Mouse (Mus musculus) liver, embryonic 16.5 days (tissue): ENCODE measurements around the gene Mecom. TPM values are rescaled to one million over a fixed set of nuclear protein-coding genes. Genes with fewer than 3 reads are reported as not detected.
A peak's percentile ranks its signal among the peaks of the same experiment; 100 is the strongest.

Experiments used
- ATAC-seq: fragments of 200-750 bp; cut with Nextera tagmentation; 2 replicates; pipeline ENCODE4 v1.8.0; 2017; ENCODE audit warnings: low read depth, mild to moderate bottlenecking, moderate number of reproducible peaks, moderate library complexity
- H3K27ac ChIP-seq: fragments of 300-500 bp; sonication (generic); 2 replicates; pipeline ENCODE4 v1.5.1; 2014; ENCODE audit warnings: mild to moderate bottlenecking, low read length
- H3K27me3 ChIP-seq: fragments of 300-500 bp; sonication (generic); 2 replicates; pipeline ENCODE4 v1.6.1; 2014; ENCODE audit warnings: low read depth, low read length, mixed read lengths; ENCODE audit not compliant: control insufficient read depth, insufficient read depth
- H3K36me3 ChIP-seq: fragments of 300-500 bp; sonication (generic); 2 replicates; pipeline ENCODE4 v1.6.1; 2014; ENCODE audit warnings: mild to moderate bottlenecking; ENCODE audit not compliant: control insufficient read depth, insufficient read depth
- H3K4me1 ChIP-seq: fragments of 300-500 bp; sonication (generic); 2 replicates; pipeline ENCODE4 v1.6.1; 2014; ENCODE audit warnings: low read depth, low read length, mixed read lengths; ENCODE audit not compliant: control insufficient read depth
- H3K4me2 ChIP-seq: fragments of 300-500 bp; sonication (generic); 2 replicates; pipeline ENCODE4 v1.6.1; 2014; ENCODE audit warnings: low read depth, low read length, mixed read lengths
- H3K4me3 ChIP-seq: fragments of 300-500 bp; sonication (generic); 2 replicates; pipeline ENCODE4 v1.5.1; 2014; ENCODE audit warnings: low read depth, mild to moderate bottlenecking, low read length
- H3K9ac ChIP-seq: fragments of 300-500 bp; sonication (generic); 2 replicates; pipeline ENCODE4 v1.6.1; 2014; ENCODE audit warnings: low read depth, low read length
- H3K9me3 ChIP-seq: fragments of 300-500 bp; sonication (generic); replicated peaks from 2 replicates; pipeline ENCODE4 v1.6.1; 2016; ENCODE audit warnings: low read length; ENCODE audit not compliant: control insufficient read depth
- WGBS: fragments of 180-500 bp; shearing (Covaris S2); extraction: QIAGEN DNeasy Blood & Tissue Kit; methylation state at CpG from one replicate; pipeline ENCODE4 v1.1.7; 2014; ENCODE audit not compliant: insufficient replicate concordance; 5-methylcytosine and 5-hydroxymethylcytosine counted together
- polyA plus RNA-seq: library from polyadenylated mRNA; unstranded; fragments of >200 nt; fragmentation: Nextera tagmentation; extraction: Ambion mirVana; gene quantifications from 2 replicates; pipeline ENCODE4 v1.2.1, GENCODE M21; 2015

Mecom gene
- polyA plus RNA-seq, 1 experiment from 2014 or later: 1.0 TPM

DNA sequence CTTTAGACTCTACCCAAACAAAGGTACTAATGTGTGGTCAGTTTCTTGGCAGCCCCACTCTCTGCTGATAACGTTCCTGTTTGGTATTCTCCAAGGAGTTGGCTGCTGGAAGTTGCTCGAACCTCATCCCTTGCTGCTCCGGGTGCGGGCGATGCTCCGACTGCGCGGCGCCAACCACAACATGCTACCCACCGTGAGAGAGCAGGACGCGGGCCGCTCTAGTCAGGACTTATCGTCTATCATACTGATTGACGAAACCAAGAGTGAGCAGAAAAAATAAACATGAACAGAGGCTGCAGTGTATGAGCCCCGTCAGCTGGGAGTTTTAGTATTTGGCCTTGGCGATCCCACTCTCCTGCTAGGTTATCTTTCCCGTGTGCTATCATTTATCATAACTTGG is 441.3 kb downstream of the Mecom start:
- Histone ChIP-seq H3K36me3 (no peaks in the 10 kb centered on the region), H3K27ac (no peak overlapping the region), H3K4me2 (no peak overlapping the region), H3K9ac (no peak overlapping the region), H3K4me1 (no peaks in the 10 kb centered on the region), H3K27me3 (no peaks in the 10 kb centered on the region), H3K4me3 (no peak overlapping the region), H3K9me3 (no peaks in the 10 kb centered on the region)
- ATAC-seq: no peak
- WGBS: 51% methylated on average over 18 of the region's 18 CpGs

DNA sequence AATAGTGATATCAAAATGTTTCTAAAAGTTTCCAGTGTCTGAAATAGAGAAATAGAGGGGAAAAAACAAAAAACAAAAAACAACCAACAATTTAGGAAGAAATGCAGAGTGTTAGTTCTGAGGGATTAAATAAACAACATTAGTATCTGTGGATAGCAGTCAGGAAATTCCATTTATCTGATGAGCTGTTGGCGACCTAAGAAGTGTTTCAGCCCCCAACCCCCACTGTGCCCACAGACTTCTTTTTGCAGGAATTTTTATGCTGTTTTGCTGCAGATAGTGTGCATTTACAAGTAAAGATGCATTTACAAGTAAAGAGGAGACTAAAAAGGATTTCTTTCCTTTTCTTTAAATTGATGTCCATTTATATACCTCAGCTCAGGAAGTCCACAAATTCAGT is 441.9 kb downstream of the Mecom start:
- no peaks in the 10 kb centered on the region for H3K9me3 ChIP-seq
- no peaks in the 10 kb centered on the region for H3K36me3 ChIP-seq
- no peak overlapping the region for H3K9ac ChIP-seq
- ATAC-seq: no peak
- H3K4me1 ChIP-seq: no peaks in the 10 kb centered on the region
- no peaks in the 10 kb centered on the region for H3K27me3 ChIP-seq
- no peak overlapping the region for H3K4me2 ChIP-seq
- 11% methylated on average over 1 of the region's 1 CpGs for WGBS
- no peak overlapping the region for H3K27ac ChIP-seq
- no peak overlapping the region for H3K4me3 ChIP-seq

DNA sequence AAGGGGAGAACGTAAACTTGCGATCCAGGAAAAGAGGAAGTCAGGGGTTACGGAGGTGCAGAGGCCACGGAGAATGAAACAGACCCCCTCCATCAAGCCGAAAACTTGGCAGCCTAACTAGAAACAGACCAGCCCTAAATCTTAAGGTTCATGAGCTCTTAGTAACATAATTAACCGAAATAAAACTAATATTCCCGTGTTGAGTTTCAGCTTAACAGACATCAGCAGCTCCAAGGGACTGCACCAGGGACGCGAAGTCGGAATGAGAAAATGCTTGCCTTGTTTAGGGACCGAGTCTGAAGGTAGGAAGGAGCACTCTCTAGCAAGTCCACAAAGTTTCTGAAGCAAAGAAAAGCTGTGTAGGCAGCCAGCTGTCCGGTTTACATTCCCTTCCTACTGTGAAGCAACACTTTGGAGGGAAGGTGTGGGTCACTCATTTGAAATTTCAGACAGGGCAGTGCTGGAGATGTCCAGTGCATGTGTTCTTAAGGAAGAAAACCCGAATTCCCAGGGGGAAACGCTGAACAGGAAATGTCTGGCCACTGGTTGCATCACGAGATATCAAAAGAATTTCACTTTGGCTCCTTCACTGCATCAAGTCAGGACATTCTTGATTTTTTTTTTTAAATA is 442.5 kb downstream of the Mecom start:
- Histone ChIP-seq H3K27me3 (no peaks in the 10 kb centered on the region), H3K9ac (no peak overlapping the region), H3K36me3 (no peaks in the 10 kb centered on the region), H3K9me3 (no peaks in the 10 kb centered on the region), H3K27ac (no peak overlapping the region), H3K4me1 (no peaks in the 10 kb centered on the region), H3K4me3 (no peak overlapping the region), H3K4me2 (0 out of 2 replicates have a peak overlapping the region, but pooled peaks have one; percentile 13)
- WGBS: 12% methylated on average over 15 of the region's 15 CpGs
- no peak for ATAC-seq

DNA sequence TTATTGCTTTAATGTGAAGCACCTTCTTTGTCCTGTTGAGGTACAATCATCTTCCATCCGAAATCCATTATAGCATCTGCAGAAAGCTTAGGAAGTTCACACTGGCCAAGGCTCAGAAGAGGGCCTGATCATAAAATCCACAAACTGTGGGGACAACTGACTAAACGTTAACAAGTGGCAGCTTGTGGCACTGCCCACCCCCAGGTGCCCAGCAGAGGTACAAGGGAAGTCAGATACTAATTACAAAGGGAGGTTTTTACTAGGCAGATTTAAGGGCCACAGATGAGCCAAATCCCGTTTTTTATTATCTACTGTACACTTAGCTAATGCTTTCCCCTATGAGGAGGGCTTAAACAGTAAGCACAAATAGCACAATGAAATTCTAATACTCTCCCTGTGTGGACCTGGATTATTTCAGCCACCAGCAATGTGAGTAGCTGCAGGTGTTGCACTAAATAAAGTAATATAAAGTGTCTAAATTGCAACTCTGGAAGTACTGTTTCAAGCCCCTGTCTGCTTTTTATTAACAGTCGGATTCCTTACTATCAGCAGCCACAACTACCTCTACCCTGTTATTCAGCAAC is 443.2 kb downstream of the Mecom start:
- no peaks in the 10 kb centered on the region for H3K9me3 ChIP-seq
- no peak overlapping the region for H3K4me2 ChIP-seq
- H3K4me3 ChIP-seq: no peak overlapping the region
- no peak overlapping the region for H3K27ac ChIP-seq
- ATAC-seq: no peak
- 38% methylated on average over 4 of the region's 4 CpGs for WGBS
- no peak overlapping the region for H3K9ac ChIP-seq
- H3K27me3 ChIP-seq: no peaks in the 10 kb centered on the region
- H3K4me1 ChIP-seq: no peaks in the 10 kb centered on the region
- H3K36me3 ChIP-seq: no peaks in the 10 kb centered on the region

DNA sequence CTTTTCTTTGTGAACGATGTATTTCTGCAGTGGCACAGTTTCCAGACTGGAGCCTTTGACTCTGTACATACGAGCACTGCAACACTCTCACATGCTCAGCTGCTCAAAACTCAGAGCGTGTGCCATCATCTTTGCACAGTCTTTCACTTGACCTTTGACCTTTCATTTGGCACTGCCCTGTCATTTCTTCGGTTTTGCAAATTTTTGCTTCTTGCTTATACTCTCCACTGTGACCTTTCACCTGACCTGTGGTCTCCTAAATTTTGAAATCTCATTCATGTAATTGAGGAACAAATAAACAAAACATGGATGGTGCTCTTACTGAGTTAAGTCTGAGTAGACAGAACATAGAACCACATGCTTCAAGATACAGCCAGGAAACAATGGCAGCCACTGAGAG is 446.7 kb downstream of the Mecom start:
- ATAC-seq: no peak
- Histone ChIP-seq H3K27ac (no peak overlapping the region), H3K27me3 (no peaks in the 10 kb centered on the region), H3K9me3 (no peaks in the 10 kb centered on the region), H3K9ac (no peak overlapping the region), H3K36me3 (no peaks in the 10 kb centered on the region), H3K4me3 (no peak overlapping the region), H3K4me1 (no peaks in the 10 kb centered on the region), H3K4me2 (no peak overlapping the region)
- WGBS: 65% methylated on average over 4 of the region's 4 CpGs

DNA sequence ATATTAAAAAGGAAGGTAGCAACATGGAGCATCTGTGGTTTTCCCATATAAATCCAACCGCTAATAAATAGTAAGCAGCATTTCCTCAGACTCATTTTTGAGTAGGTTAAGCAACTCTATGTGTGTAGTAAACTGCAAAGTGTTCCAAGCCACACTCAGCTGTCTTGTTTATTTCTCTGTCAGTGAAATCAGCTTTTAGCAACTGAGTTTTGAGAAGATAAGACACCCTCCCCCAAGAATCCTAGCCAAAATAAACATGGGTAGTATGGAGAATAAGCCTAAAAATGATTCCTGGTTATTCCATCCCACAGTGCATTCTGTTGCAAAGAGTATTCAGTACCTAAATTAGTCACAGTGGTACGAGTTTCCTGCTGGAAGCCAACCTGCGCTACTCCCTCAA is 450.1 kb downstream of the Mecom start:
- no peak for ATAC-seq
- Histone ChIP-seq H3K9ac (no peak overlapping the region), H3K4me1 (no peaks in the 10 kb centered on the region), H3K4me3 (no peak overlapping the region), H3K36me3 (no peaks in the 10 kb centered on the region), H3K27me3 (no peaks in the 10 kb centered on the region), H3K27ac (no peak overlapping the region), H3K9me3 (no peaks in the 10 kb centered on the region), H3K4me2 (no peak overlapping the region)
- 54% methylated on average over 3 of the region's 3 CpGs for WGBS

DNA sequence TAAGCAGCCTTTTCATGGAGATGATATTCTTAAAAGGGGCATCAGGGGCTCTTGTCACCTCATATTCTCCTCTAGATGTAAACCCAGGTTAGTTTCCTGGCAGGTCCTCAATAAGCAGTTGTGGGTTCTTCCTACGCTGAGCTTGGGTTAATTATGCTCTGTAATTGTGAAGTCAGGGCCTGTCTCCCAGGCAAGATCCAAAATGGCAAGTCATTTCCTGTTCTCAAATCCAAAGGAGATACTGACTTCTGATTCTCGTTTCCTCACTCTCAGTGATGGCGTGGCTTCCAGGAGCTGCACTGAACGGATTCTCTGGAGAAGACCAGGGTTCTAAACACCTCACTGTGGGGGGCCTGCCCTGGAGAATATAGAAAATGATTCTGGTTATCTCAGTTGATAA is 450.7 kb downstream of the Mecom start:
- Histone ChIP-seq H3K4me2 (no peak overlapping the region), H3K4me3 (no peak overlapping the region), H3K36me3 (no peaks in the 10 kb centered on the region), H3K27ac (no peak overlapping the region), H3K9ac (no peak overlapping the region), H3K27me3 (no peaks in the 10 kb centered on the region), H3K4me1 (no peaks in the 10 kb centered on the region), H3K9me3 (no peaks in the 10 kb centered on the region)
- no peak for ATAC-seq
- 27% methylated on average over 4 of the region's 4 CpGs for WGBS

DNA sequence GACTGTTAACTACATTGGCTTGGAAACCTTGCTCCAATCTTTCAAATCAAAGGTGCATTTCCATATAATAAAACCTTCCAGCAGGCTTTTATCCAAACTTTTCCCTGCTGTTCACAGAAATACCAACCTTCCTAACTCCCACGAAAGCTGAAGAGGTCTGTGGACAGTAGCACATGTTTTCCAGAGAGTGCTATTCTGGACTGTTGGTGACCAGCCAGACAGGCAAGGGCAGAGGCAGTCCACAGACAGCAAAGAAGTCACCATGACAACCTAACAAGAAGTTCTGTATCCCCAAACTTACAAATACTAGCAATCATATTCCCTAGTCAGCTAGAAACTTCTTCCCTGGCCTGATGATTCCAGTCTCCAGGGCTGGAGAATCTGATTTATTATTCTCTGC is 454.8 kb downstream of the Mecom start:
- Histone ChIP-seq H3K27me3 (no peaks in the 10 kb centered on the region), H3K4me3 (no peak overlapping the region), H3K27ac (no peak overlapping the region), H3K9ac (no peak overlapping the region), H3K9me3 (no peaks in the 10 kb centered on the region), H3K4me1 (no peaks in the 10 kb centered on the region), H3K4me2 (no peak overlapping the region), H3K36me3 (no peaks in the 10 kb centered on the region)
- 51% methylated on average over 1 of the region's 1 CpGs for WGBS
- ATAC-seq: no peak

DNA sequence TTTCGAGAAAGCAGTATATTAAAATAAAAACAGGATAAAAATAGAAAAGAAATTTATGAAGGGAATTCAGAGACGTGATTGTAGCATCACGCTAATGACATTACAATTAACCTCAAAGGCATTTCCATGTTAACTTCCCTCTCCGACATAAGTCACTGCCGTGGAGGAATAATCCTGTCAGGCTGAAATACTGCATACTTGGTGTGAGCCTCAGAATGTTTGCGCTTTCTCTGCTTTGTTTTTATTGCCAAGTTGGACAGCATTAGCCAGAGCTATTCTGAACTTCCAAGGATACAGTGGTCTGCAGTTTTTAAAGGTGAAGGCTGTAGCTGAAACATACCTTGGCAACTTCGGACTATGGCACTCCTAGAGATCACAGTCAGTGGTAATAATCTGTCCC is 455.3 kb downstream of the Mecom start:
- Histone ChIP-seq H3K9me3 (no peaks in the 10 kb centered on the region), H3K9ac (no peak overlapping the region), H3K27me3 (no peaks in the 10 kb centered on the region), H3K4me1 (no peaks in the 10 kb centered on the region), H3K27ac (no peak overlapping the region), H3K36me3 (no peaks in the 10 kb centered on the region), H3K4me2 (no peak overlapping the region), H3K4me3 (no peak overlapping the region)
- 55% methylated on average over 7 of the region's 7 CpGs for WGBS
- no peak for ATAC-seq
